Mouse (Mus musculus) olfactory bulb, adult 2 months (tissue): Measurements from ENCODE around the gene Pomc.

ENCODE experiments used
- CTCF ChIP-seq: fragments of 200-500 bp; IDR thresholded peaks from 2 replicates; pipeline ENCODE4 v1.5.1; 2012; ENCODE audit warnings: low read depth, mild to moderate bottlenecking, low read length, moderate library complexity; ENCODE audit not compliant: insufficient read depth
- POLR2A ChIP-seq: fragments of 200-500 bp; IDR thresholded peaks from 2 replicates; pipeline ENCODE4 v1.6.1; 2012; ENCODE audit warnings: mild to moderate bottlenecking, low read depth, low read length, moderate library complexity; ENCODE audit not compliant: insufficient read depth

DNA sequence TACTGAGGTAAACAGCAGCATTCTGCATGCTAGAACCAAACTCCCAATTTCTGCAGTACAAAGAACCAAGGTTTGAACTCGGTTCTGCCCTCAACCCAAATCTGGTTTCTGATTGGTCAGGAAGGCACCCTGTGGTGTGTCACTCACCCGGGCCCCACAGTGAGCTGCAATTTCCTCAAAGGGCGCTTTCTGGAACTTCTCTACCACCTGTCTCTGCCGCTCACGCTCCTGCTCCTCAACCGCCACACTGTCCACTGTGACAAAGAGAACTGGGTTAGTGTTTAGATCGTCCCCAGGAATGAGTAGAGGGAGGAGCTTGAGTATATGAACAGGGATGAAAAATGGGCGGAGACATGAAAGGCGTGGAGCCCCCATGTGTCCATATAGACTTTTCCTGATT lies 13.6 kb downstream of the Pomc start:
- TF ChIP-seq POLR2A (no peak), CTCF (no peak)
